Mouse (Mus musculus) kidney, postnatal 0 days (tissue): ENCODE data around the gene Fam181b. TPM values are rescaled to one million over a fixed set of nuclear protein-coding genes. Genes with fewer than 3 reads are reported as not detected.

ENCODE experiments used
- ATAC-seq: fragments of 200-750 bp; cut with Nextera tagmentation; replicated peaks from 2 replicates; pipeline ENCODE4 v1.8.0; 2017; ENCODE audit warnings: low read depth, moderate number of reproducible peaks, moderate TSS enrichment, moderate library complexity; ENCODE audit not compliant: low FRiP score
- DNase-seq: peaks from one replicate; pipeline ENCODE4 v3.0.0-alpha.2; 2016; ENCODE audit warnings: low spot score
- H3K27ac ChIP-seq: fragments of 300-500 bp; sonication (generic); 2 replicates; pipeline ENCODE4 v1.5.1; 2014; ENCODE audit warnings: mild to moderate bottlenecking
- H3K27me3 ChIP-seq: fragments of 300-500 bp; sonication (generic); 2 replicates; pipeline ENCODE4 v1.6.1; 2014; ENCODE audit warnings: low read length, mixed read lengths; ENCODE audit not compliant: insufficient read depth
- H3K36me3 ChIP-seq: fragments of 300-500 bp; sonication (generic); 2 replicates; pipeline ENCODE4 v1.6.1; 2014; ENCODE audit warnings: low read length, mixed read lengths; ENCODE audit not compliant: insufficient read depth
- H3K4me1 ChIP-seq: fragments of 300-500 bp; sonication (generic); replicated peaks from 2 replicates; pipeline ENCODE4 v1.6.1; 2014; ENCODE audit warnings: antibody characterized with exemption, low read length, mixed read lengths; ENCODE audit not compliant: insufficient read depth
- H3K4me2 ChIP-seq: fragments of 300-500 bp; sonication (generic); 2 replicates; pipeline ENCODE4 v1.6.1; 2014; ENCODE audit warnings: mild to moderate bottlenecking, low read length, moderate library complexity, mixed read lengths
- H3K4me3 ChIP-seq: fragments of 300-500 bp; sonication (generic); replicated peaks from 2 replicates; pipeline ENCODE4 v1.5.1; 2014; ENCODE audit warnings: low read depth, low read length
- H3K9ac ChIP-seq: fragments of 300-500 bp; sonication (generic); 2 replicates; pipeline ENCODE4 v1.6.1; 2014; ENCODE audit warnings: low read depth, low read length
- H3K9me3 ChIP-seq: fragments of 300-500 bp; sonication (generic); replicated peaks from 2 replicates; pipeline ENCODE4 v1.6.1; 2016; ENCODE audit warnings: low read length, inconsistent platforms, mixed read lengths
- CTCF ChIP-seq: IDR thresholded peaks from 2 replicates; pipeline ENCODE4 v1.5.1; 2016; ENCODE audit warnings: antibody characterized with exemption, low read depth, mild to moderate bottlenecking, moderate library complexity
- WGBS: fragments of 180-500 bp; shearing (Covaris S2); extraction: QIAGEN DNeasy Blood & Tissue Kit; methylation state at CpG from one replicate; pipeline ENCODE4 v1.1.7; 2014; 5-methylcytosine and 5-hydroxymethylcytosine counted together
- polyA plus RNA-seq: library from polyadenylated mRNA; unstranded; fragments of >200 nt; fragmentation: Nextera tagmentation; extraction: Ambion mirVana; gene quantifications from 2 replicates; pipeline ENCODE4 v1.2.1, GENCODE M21; 2015

Fam181b gene
- polyA plus RNA-seq, 1 experiment from 2014 or later, result 3.9 TPM

DNA sequence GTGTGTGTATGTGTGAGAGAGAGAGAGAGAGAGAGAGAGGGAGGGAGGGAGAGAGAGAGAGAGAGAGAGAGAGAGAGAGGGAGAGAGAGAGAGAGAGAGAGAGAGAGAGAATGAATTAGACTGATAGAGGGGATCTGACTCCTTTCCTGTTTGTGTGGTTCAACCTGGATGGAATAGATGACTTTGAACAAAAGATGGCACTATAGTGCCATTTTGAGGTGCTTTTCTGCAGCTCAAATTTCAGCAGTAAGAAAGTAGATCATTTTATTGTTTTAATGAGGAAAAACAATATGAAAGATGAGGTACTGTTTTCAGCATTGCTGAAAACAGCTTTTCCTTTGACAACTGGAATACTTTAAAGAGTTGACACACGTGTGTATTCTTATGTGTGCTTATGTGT lies 37.9 kb downstream of the Fam181b start:
- Histone ChIP-seq H3K9ac (no peak overlapping the region), H3K36me3 (no peaks in the 10 kb centered on the region), H3K4me1 (no peaks in the 10 kb centered on the region), H3K27ac (no peak overlapping the region), H3K4me3 (no peak overlapping the region), H3K27me3 (no peaks in the 10 kb centered on the region), H3K9me3 (no peaks in the 10 kb centered on the region), H3K4me2 (no peak overlapping the region)
- DNase-seq (no peak), ATAC-seq (no peak)
- no peak for TF ChIP-seq CTCF
- WGBS, result 58% methylated on average over 1 of the region's 1 CpGs

- ATAC-seq (no peak), DNase-seq (peak; percentile 7)
- no peaks in the 10 kb centered on the region for H3K4me1 ChIP-seq
- H3K36me3 ChIP-seq, result no peaks in the 10 kb centered on the region
- no peak overlapping the region for H3K4me2 ChIP-seq
- H3K9ac ChIP-seq, result no peak overlapping the region
- no peaks in the 10 kb centered on the region for H3K27me3 ChIP-seq
- 76% methylated on average over 1 of the region's 1 CpGs for WGBS
- no peaks in the 10 kb centered on the region for H3K9me3 ChIP-seq
- no peak overlapping the region for H3K27ac ChIP-seq
- peak; percentile 53 for TF ChIP-seq CTCF
- H3K4me3 ChIP-seq, result no peak overlapping the region
Measured at GRCm38 (mm10) chr7:93123936-93124335, 44.3 kb downstream of the Fam181b start.

Other genes starting within 250 kb of the Fam181b start
- gene Ddias, start 205.6 kb upstream of the Fam181b start, polyA plus RNA-seq, result 6.2 and 7.2 TPM in 2 replicates
- gene Prcp, start 205.4 kb upstream of the Fam181b start, polyA plus RNA-seq, result 21.9 and 24.6 TPM in 2 replicates